Mouse (Mus musculus): Measurements from ENCODE around the gene Ssbp4. TPM values are rescaled to one million over a fixed set of nuclear protein-coding genes. Genes with fewer than 3 reads are reported as not detected.

Gene Ssbp4
- polyA plus RNA-seq, 1 experiment = 84.9 TPM

DNA sequence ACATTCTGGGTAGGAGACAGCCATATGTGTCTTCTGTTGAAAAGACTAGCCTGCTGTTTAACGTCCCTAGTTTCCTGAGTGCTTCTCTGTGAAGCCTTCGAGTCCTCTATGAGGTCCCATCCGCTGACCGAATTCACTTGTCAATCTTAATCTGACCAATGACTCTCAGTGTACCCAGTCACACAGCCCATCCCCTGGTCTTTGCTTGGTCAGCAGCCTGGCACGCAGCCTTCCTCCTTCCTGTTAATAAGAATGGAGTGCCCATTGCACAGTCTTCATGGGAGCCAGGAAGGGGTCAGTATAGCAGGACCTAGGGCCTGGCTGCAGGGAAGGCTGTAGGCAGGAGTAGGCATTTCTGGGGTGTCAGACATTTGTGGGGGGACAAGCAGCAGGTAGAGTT, 5.8 kb upstream of the Ssbp4 start:
- TF ChIP-seq POLR2A (IDR thresholded peaks at IDR 0.05; ENCODE audit: low read depth, low read length) (no peak), CTCF (conservative IDR thresholded peaks at IDR 0.05; ENCODE audit: insufficient read depth, insufficient read length, low read depth, low read length) (no peak)
- Histone ChIP-seq H3K27ac (ENCODE audit: insufficient read depth, low read depth, low read length) (no peak overlapping the region), H3K4me3 (ENCODE audit: insufficient read depth, low read depth, low read length) (no peak overlapping the region), H3K27me3 (replicated peaks; ENCODE audit: control insufficient read depth, insufficient read depth, low read length) (no peaks in the 10 kb centered on the region), H3K36me3 (ENCODE audit: control insufficient read depth, insufficient read depth, low read length) (no peaks in the 10 kb centered on the region), H3K4me1 (ENCODE audit: control insufficient read depth, insufficient read depth, low read length) (peaks cover 6% of the 10 kb centered on the region; the same call in 1 of the 2 replicates)
- DNase-seq = no peak
- whole genome bisulfite sequencing = 54% methylated on average over 5 of the region's 5 CpGs

GRCm38 (mm10) chr8:70613763-70614162, 5.1 kb upstream of the Ssbp4 start:
- H3K27ac ChIP-seq (ENCODE audit: insufficient read depth, low read depth, low read length) = no peak overlapping the region
- TF ChIP-seq POLR2A (IDR thresholded peaks at IDR 0.05; ENCODE audit: low read depth, low read length) (no peak), CTCF (conservative IDR thresholded peaks at IDR 0.05; ENCODE audit: insufficient read depth, insufficient read length, low read depth, low read length) (no peak)
- H3K27me3 ChIP-seq (replicated peaks; ENCODE audit: control insufficient read depth, insufficient read depth, low read length) = no peaks in the 10 kb centered on the region
- WGBS = 19% methylated on average over 1 of the region's 1 CpGs
- H3K4me1 ChIP-seq (ENCODE audit: control insufficient read depth, insufficient read depth, low read length) = peaks cover 11% of the 10 kb centered on the region; the same call in 1 of the 2 replicates
- no peaks in the 10 kb centered on the region for H3K36me3 ChIP-seq (ENCODE audit: control insufficient read depth, insufficient read depth, low read length)
- DNase-seq = no peak
- no peak overlapping the region for H3K4me3 ChIP-seq (ENCODE audit: insufficient read depth, low read depth, low read length)

DNA sequence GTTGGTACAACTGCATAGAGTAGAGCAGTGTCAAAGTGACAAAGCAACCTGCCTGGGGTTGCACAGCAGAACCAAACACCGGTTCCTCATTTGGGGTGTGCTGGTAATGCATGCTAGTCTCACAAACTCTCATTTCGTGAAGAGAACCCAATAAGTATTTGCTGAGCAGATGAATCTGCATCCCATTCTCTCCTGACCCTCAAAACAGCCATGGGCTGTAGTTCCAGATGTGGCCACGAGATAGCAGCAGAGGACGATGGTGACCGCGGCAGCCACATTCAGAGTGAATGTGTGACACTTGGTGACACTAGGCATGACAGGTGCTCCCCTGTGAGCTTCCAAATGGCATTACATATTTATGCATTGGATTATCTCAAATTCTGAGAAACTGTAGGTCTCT, 3.2 kb upstream of the Ssbp4 start:
- WGBS = 0% methylated on average over 6 of the region's 6 CpGs
- Histone ChIP-seq H3K27ac (ENCODE audit: insufficient read depth, low read depth, low read length) (peak overlapping the region; percentile 68), H3K27me3 (replicated peaks; ENCODE audit: control insufficient read depth, insufficient read depth, low read length) (no peaks in the 10 kb centered on the region), H3K4me1 (ENCODE audit: control insufficient read depth, insufficient read depth, low read length) (peaks cover 11% of the 10 kb centered on the region; the same call in 1 of the 2 replicates), H3K4me3 (ENCODE audit: insufficient read depth, low read depth, low read length) (peak overlapping the region; percentile 52; the same call in 1 of the 2 replicates), H3K36me3 (ENCODE audit: control insufficient read depth, insufficient read depth, low read length) (no peaks in the 10 kb centered on the region)
- DNase-seq = peak; percentile 89
- TF ChIP-seq CTCF (conservative IDR thresholded peaks at IDR 0.05; ENCODE audit: insufficient read depth, insufficient read length, low read depth, low read length) = peak; percentile 98
- no peak for TF ChIP-seq POLR2A (IDR thresholded peaks at IDR 0.05; ENCODE audit: low read depth, low read length)

GRCm38 (mm10) chr8:70610796-70611771, 2.4 kb upstream of the Ssbp4 start:
- Histone ChIP-seq H3K36me3 (ENCODE audit: control insufficient read depth, insufficient read depth, low read length) (no peaks in the 10 kb centered on the region), H3K4me1 (ENCODE audit: control insufficient read depth, insufficient read depth, low read length) (peaks cover 11% of the 10 kb centered on the region; the same call in 1 of the 2 replicates), H3K4me3 (ENCODE audit: insufficient read depth, low read depth, low read length) (peak overlapping the region; percentile 52), H3K27me3 (replicated peaks; ENCODE audit: control insufficient read depth, insufficient read depth, low read length) (no peaks in the 10 kb centered on the region), H3K27ac (ENCODE audit: insufficient read depth, low read depth, low read length) (peak overlapping the region; percentile 68)
- peak; percentile 82 for DNase-seq
- TF ChIP-seq POLR2A (IDR thresholded peaks at IDR 0.05; ENCODE audit: low read depth, low read length) (no peak), CTCF (conservative IDR thresholded peaks at IDR 0.05; ENCODE audit: insufficient read depth, insufficient read length, low read depth, low read length) (peak; percentile 78)
- under 1% methylated on average over 54 of the region's 54 CpGs for WGBS

DNA sequence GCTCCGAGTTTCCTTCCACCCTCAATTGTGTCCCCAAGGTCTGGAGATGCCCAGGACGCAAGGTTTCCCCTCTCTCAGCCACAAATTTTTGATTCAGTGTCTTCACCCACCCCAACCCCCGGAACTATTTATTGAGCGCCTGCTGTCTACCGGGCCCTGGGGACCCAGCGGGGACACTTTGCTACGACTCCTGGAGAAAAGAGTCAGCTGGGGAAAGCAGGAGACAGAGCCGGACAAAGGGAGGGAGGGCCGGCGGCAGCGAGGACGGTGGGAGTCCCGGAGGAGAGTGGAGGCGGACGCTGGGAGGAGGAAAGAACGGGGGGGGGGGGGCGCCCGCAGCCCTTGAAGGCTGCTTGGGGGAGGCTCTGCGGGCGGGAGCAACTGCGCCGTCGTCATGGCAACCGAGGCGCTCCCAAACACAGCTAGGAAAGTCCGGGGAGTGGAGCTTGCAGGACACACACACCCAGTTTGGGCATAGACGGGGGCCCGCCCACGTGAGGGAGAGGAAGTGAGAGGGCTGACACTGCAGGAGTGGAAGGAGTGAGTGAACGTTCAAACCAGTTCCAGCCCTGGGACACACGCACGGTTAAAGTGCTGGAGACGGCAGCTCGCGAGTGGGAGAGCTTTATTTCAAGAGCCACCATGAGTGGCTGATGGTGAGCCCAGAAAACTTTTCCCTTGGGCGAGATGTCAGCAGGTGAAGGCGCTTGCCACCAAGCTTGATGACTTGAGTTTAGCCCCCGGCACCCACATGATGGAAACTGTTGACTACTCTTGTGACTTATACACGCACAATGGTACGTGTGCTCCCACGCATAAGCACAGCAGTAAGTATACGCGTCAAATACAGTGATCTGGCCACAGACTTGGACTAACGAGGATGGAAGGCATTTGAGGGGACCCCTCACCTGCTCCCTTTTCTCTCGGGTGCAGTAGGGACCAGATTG, 1.4 kb upstream of the Ssbp4 start:
- DNase-seq = peak; percentile 95
- Histone ChIP-seq H3K4me3 (ENCODE audit: insufficient read depth, low read depth, low read length) (peak overlapping the region; percentile 61), H3K27ac (ENCODE audit: insufficient read depth, low read depth, low read length) (peak overlapping the region; percentile 99), H3K4me1 (ENCODE audit: control insufficient read depth, insufficient read depth, low read length) (peaks cover 11% of the 10 kb centered on the region; the same call in 1 of the 2 replicates), H3K36me3 (ENCODE audit: control insufficient read depth, insufficient read depth, low read length) (no peaks in the 10 kb centered on the region), H3K27me3 (replicated peaks; ENCODE audit: control insufficient read depth, insufficient read depth, low read length) (no peaks in the 10 kb centered on the region)
- no peak for TF ChIP-seq POLR2A (IDR thresholded peaks at IDR 0.05; ENCODE audit: low read depth, low read length)
- no peak for TF ChIP-seq CTCF (conservative IDR thresholded peaks at IDR 0.05; ENCODE audit: insufficient read depth, insufficient read length, low read depth, low read length)
- under 1% methylated on average over 44 of the region's 45 CpGs for WGBS

DNA sequence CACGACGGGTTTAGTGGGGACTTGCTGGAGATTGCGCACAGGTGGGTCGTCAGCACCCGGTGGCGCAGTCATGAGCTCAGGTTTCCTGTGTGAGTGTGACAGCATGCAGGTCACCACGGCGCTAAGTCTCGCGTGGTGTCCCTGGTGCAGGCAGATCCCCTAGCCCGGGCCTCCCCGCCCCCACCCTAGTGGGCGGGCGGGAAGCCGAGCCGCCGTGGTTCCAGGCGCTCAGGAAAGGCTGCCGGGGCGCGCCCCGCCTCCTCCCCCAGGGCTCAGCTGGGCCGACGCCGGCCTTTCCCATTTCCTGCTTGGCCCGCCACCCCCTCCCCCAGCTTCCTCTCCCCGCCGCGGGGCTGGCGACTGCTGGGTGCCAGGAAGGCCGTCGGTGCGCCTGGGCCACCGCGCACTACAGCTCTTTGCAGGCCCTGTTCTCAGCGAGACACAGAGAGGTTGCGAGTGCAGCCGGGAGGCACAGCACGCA, 736 bp upstream of the Ssbp4 start:
- WGBS = 1% methylated on average over 39 of the region's 39 CpGs
- H3K27me3 ChIP-seq (replicated peaks; ENCODE audit: control insufficient read depth, insufficient read depth, low read length) = no peaks in the 10 kb centered on the region
- peak overlapping the region; percentile 61 for H3K4me3 ChIP-seq (ENCODE audit: insufficient read depth, low read depth, low read length)
- H3K4me1 ChIP-seq (ENCODE audit: control insufficient read depth, insufficient read depth, low read length) = peaks cover 11% of the 10 kb centered on the region; the same call in 1 of the 2 replicates
- TF ChIP-seq CTCF (conservative IDR thresholded peaks at IDR 0.05; ENCODE audit: insufficient read depth, insufficient read length, low read depth, low read length) (no peak), POLR2A (IDR thresholded peaks at IDR 0.05; ENCODE audit: low read depth, low read length) (peak; percentile 19)
- peak overlapping the region; percentile 99 for H3K27ac ChIP-seq (ENCODE audit: insufficient read depth, low read depth, low read length)
- H3K36me3 ChIP-seq (ENCODE audit: control insufficient read depth, insufficient read depth, low read length) = no peaks in the 10 kb centered on the region
- peak; percentile 94 for DNase-seq
